Mouse (Mus musculus) cortical plate, adult 2 months (tissue): ENCODE data around the gene Man1b1. TPM values are rescaled to one million over a fixed set of nuclear protein-coding genes. Genes with fewer than 3 reads are reported as not detected.
A peak's percentile ranks its signal among the peaks of the same experiment; 100 is the strongest.

ENCODE experiments used
- H3K27ac ChIP-seq: fragments of 200-500 bp; 2 replicates; pipeline ENCODE4 v1.5.1; 2012; ENCODE audit warnings: low read length, control low read depth, inconsistent platforms; ENCODE audit not compliant: insufficient read depth
- H3K4me1 ChIP-seq: fragments of 200-500 bp; 2 replicates; pipeline ENCODE4 v1.6.1; 2011; ENCODE audit warnings: low read length; ENCODE audit not compliant: control insufficient read depth, insufficient read depth
- H3K4me3 ChIP-seq: fragments of 200-500 bp; 2 replicates; pipeline ENCODE4 v1.5.1; 2011; ENCODE audit warnings: mild to moderate bottlenecking, low read length, control low read depth; ENCODE audit not compliant: insufficient read depth
- CTCF ChIP-seq: fragments of 200-500 bp; IDR thresholded peaks from 2 replicates; pipeline ENCODE4 v1.5.1; 2011; ENCODE audit warnings: mild to moderate bottlenecking, control low read depth, low read length; ENCODE audit not compliant: insufficient read depth; ENCODE audit errors: extremely low read depth
- POLR2A ChIP-seq: fragments of 200-500 bp; IDR thresholded peaks from 2 replicates; pipeline ENCODE4 v1.6.1; 2011; ENCODE audit warnings: mild to moderate bottlenecking, low read length, control low read depth; ENCODE audit not compliant: insufficient read depth; ENCODE audit errors: extremely low read depth
- polyA plus RNA-seq: library from polyadenylated mRNA; depleted of rRNA; stranded (reverse); fragments of >200 nt; gene quantifications from 2 replicates; pipeline ENCODE4 v1.2.3, GENCODE M21; 2012; rRNA removed

The Man1b1 gene
- 27.0 and 28.4 TPM in 2 replicates for polyA plus RNA-seq

- H3K4me1 ChIP-seq = peaks cover 2% of the 10 kb centered on the region; the same call in 1 of the 2 replicates
These were observed at the start of gene Man1b1 for GRCm38 (mm10) chr2:25332286-25333160. Gene Man1b1, plus strand, starts transcription at chr2:25332338.

GRCm38 (mm10) chr2:25285551-25285950 is 46.6 kb upstream of the Man1b1 start:
- TF ChIP-seq POLR2A (0 out of 2 replicates have a peak, but pooled peaks have one; percentile 0), CTCF (no peak)
- Histone ChIP-seq H3K27ac (no peak overlapping the region), H3K4me1 (peaks cover 3% of the 10 kb centered on the region; the same call in 1 of the 2 replicates), H3K4me3 (no peak overlapping the region)

More at GRCm38 (mm10) chr2:25332286-25333160, at the start of gene Man1b1:
- 0 out of 2 replicates have a peak within 1 kb of the TSS, but pooled peaks have one; percentile 4 for H3K27ac ChIP-seq
- peak; percentile 92 for TF ChIP-seq POLR2A
- no peak for TF ChIP-seq CTCF
- H3K4me3 ChIP-seq = peak within 1 kb of the TSS; percentile 46

- TF ChIP-seq CTCF (no peak), POLR2A (peak; percentile 45; the same call in 1 of the 2 replicates)
- Histone ChIP-seq H3K27ac (no peak overlapping the region), H3K4me3 (no peak overlapping the region), H3K4me1 (peaks cover 3% of the 10 kb centered on the region; the same call in 1 of the 2 replicates)
These were observed 45.8 kb upstream of the Man1b1 start for GRCm38 (mm10) chr2:25286314-25286713.

- Histone ChIP-seq H3K27ac (no peak overlapping the region), H3K4me3 (no peak overlapping the region), H3K4me1 (peaks cover 3% of the 10 kb centered on the region; the same call in 1 of the 2 replicates)
- TF ChIP-seq POLR2A = no peak
- TF ChIP-seq CTCF = no peak
These were observed 45.1 kb upstream of the Man1b1 start for GRCm38 (mm10) chr2:25286837-25287636.

GRCm38 (mm10) chr2:25287927-25288649 is 44.0 kb upstream of the Man1b1 start, which contains the start of gene Tmem210:
Gene Tmem210, plus strand, starts transcription at chr2:25288145.
- TF ChIP-seq CTCF (no peak), POLR2A (0 out of 2 replicates have a peak, but pooled peaks have one; percentile 14)
- Histone ChIP-seq H3K4me3 (no peak within 1 kb of the TSS), H3K27ac (no peak within 1 kb of the TSS), H3K4me1 (peaks cover 3% of the 10 kb centered on the region; the same call in 1 of the 2 replicates)

GRCm38 (mm10) chr2:25288734-25289345 is 43.3 kb upstream of the Man1b1 start:
- Histone ChIP-seq H3K4me3 (no peak overlapping the region), H3K4me1 (peaks cover 3% of the 10 kb centered on the region; the same call in 1 of the 2 replicates), H3K27ac (no peak overlapping the region)
- no peak for TF ChIP-seq CTCF
- TF ChIP-seq POLR2A = peak; percentile 48

GRCm38 (mm10) chr2:25289651-25290050 is 42.5 kb upstream of the Man1b1 start, which contains the start of gene Lrrc26:
Gene Lrrc26, plus strand, starts transcription at chr2:25289915.
- TF ChIP-seq POLR2A = no peak
- no peak for TF ChIP-seq CTCF
- H3K27ac ChIP-seq = peak within 1 kb of the TSS; percentile 24; the same call in 1 of the 2 replicates

GRCm38 (mm10) chr2:25290101-25290815 is 41.9 kb upstream of the Man1b1 start:
- TF ChIP-seq POLR2A (peak; percentile 34; the same call in 1 of the 2 replicates), CTCF (no peak)
- H3K4me3 ChIP-seq = no peak overlapping the region
- H3K27ac ChIP-seq = peak overlapping the region; percentile 24; the same call in 1 of the 2 replicates
- H3K4me1 ChIP-seq = peaks cover 3% of the 10 kb centered on the region; the same call in 1 of the 2 replicates

More at GRCm38 (mm10) chr2:25289651-25290050, 42.5 kb upstream of the Man1b1 start, which contains the start of gene Lrrc26:
- H3K4me3 ChIP-seq = no peak within 1 kb of the TSS
- peaks cover 3% of the 10 kb centered on the region; the same call in 1 of the 2 replicates for H3K4me1 ChIP-seq
